Mouse (Mus musculus) lung, postnatal 36 days (tissue): ENCODE results near the gene Klhl11.
A peak's percentile ranks its signal among the peaks of the same experiment; 100 is the strongest.

Experiments used
- DNase-seq: peaks from one replicate; pipeline ENCODE4 v3.0.0; 2022; ENCODE audit warnings: mixed read lengths

The Klhl11 gene

GRCm38 (mm10) chr11:100472197-100472934 lies at the start of gene Klhl11:
Gene Klhl11 (minus strand): TSS chr11:100472741.
- peak; percentile 92 for DNase-seq

DNA sequence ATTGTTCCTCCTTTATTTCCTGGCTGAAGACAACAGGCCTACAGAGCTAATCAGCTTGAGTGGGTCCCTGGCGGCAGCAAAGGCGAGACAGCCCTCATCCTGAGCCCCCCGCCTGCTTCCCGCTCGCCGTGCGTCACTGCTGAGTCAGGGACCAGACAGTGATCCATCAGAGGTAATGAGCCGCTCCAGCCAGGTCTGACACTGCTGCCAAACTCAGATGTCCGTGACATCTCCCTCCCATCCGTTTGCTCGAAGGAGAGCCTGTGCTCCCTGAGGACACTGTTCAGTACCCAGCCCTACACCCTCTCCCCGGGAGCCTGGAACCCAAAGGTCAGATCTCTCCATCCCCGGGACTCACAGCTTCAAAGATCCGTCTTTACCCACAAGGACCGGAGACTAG lies 48.3 kb upstream of the Klhl11 start:
- no peak for DNase-seq

- no peak for DNase-seq
These were observed 46.6 kb upstream of the Klhl11 start for GRCm38 (mm10) chr11:100519188-100519587.

DNA sequence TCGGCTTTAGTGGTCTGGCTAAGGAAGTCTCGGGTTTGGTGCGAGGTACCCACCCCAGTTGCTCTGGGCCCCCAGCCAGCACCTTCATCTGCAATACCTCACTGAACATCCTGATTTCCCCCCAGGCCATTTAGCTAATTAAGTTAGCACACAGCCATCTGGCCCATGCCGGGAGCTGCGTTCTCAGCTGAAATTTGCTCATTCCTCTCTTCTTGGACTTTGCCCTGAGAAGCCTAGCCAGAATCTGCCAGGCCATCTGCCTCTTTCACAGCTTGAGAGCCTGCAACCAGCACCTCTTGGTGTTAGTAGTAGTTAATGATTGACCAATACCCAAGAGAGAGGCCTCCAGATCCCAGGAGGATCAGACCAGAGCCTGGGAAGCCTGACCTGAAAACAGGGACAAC lies 45.6 kb upstream of the Klhl11 start:
- DNase-seq = peak; percentile 35

DNA sequence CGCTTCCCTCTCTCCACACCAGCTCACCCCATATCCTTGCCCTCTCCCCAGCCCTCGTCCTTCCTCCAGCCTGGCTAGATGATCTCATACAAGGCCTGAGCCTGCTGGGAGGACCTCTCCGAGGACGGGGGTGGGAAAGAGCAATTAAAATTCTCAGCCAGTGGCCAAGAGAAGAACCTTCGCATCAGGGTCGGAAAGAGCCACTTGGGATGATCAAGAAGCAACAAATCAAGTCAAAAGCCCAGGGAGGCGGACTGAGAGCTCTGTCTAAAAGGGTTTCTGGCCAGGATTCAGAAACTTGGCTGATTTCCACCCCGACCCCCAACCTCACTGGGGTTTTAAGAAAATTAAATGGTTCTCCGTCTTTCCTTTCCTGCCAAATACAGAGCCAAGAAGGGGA lies 43.8 kb upstream of the Klhl11 start:
- no peak for DNase-seq

GRCm38 (mm10) chr11:100515789-100516188 lies 43.2 kb upstream of the Klhl11 start:
- DNase-seq = no peak

DNA sequence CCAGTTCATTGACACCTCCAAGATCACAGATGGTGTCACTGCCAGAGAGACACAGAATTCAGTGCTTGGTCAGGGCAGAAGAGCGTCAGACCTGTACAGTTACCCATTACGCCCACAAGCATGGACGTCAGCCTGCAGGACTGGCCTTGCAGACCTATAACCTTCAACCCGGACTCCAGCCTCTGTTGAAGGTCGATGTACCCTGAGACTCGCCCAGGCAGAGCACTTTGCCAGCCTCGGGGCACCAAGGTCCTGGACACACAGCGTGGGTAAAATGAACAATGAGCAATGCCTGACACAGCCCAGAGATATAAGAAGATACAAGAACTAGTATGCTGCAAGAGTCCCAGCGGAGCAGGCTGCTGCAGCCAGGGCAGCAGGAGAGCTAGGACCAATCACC lies 42.5 kb upstream of the Klhl11 start:
- DNase-seq = no peak

DNA sequence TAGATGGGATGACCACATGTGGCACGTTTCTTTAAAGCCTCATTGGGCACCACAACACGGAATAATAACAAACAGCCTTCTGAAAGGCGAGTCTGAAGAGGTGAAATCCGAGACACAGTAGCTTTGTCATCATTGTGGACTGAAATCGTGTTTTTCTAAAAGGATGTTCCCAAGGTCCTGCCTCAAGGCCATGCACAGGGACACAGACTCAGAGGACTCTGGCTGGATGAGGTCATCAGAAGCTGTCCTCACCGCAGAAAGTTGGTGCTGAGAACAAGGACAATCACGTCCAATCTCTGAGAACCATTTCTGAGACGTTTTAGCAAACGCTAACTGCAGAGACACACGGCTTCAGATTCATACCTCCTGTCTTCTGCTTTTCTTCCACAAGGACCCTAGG lies 41.2 kb upstream of the Klhl11 start:
- DNase-seq = no peak

DNA sequence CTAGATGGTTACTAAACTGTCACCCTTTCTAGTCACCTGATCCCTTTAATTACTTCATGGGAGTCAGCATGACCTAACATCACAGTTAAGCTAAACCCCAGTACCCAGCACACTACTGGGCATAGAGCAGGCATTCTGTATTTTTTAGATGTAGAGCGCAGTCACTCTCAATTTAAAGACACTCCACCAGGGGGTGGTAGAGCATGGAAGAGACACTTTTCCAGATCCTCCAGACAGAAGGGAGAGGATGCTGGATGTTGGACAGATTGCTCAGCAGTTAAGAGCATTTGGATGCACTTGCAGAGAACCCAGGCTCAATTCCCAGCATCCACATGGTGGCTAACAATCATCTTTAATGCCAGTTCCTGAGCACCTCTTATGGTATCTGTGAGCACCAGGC lies 39.8 kb upstream of the Klhl11 start:
- peak; percentile 44 for DNase-seq

- no peak for DNase-seq
These were observed 38.0 kb upstream of the Klhl11 start for GRCm38 (mm10) chr11:100510556-100510955.

DNA sequence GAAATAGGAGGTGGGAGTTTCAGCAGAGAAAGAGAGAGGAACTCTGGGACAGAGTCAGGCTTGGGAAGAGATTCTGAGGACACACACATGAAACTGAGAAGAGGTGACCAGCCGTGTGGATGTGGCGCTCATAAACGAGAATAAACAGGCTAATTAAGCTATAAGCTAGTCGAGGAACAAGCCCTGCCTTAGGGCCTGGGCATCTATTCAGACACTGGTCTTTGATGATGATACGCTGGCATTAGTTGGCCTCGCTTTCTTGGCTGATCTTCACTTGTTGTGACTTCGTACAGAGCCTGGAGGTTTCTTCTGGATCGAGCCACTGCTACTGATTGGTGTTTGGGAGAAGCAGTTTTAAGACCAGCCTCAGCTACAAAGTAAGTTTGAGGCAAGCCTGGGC lies 33.5 kb upstream of the Klhl11 start:
- DNase-seq = no peak

- peak; percentile 24 for DNase-seq
These were observed 32.6 kb upstream of the Klhl11 start for GRCm38 (mm10) chr11:100504990-100505660.

DNA sequence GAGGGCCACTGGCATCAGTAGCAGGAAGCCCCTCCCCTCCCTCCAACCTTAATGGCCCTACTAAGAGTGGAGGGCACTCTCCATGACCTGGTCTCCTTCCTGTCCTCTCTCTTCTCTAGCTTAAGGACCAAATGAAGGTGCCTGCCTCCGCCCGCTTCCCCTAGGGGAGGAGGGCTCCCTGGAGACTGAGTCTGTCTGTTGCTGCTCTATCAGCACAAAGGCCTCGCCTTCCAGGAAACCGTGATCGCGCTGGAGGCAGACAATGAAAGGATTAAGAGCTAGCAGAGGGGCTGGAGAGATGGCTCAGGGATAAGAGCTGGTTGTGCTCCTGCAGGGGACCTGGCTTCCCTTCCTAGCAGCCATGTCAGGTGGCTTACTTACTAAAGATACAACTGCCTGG lies 28.8 kb upstream of the Klhl11 start:
- no peak for DNase-seq

DNA sequence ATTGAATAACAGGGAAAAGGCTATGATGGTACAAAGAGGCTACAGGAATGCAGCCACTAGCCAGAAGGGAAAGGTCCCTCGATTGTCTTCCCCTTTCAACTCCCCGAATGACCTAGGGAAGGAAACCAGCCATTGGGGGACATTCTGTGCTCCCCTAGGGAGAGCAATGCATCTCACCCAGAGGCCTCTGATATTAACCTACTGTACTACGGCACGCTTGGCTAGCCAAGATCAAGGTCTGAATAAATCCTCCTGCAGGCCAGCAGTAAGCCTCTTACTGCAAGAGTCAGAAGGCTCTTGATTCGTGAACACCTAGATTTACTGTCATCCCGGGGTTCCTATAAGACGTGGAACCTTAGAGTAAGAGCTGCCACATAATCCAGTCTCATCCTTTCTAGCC lies 28.1 kb upstream of the Klhl11 start:
- DNase-seq = no peak

DNA sequence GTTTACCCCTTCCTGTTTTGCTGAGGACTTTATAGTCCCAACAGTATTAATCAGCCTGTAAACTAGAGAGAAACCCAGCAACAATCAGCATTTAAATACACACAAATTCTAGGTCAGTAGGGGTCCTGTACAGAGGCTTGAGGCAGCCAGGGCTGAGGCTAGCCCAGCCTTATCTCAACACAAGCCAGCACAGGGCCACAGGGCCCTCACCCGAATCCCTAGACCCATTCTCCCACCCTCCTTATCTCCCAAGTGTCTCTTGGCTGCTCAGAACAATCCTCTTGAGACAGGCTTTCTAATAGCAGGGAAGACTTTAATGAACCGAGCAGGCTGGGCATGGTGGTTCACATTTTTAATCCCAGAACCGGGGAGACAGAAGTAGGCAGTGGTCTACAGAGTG lies 27.7 kb upstream of the Klhl11 start:
- DNase-seq = no peak

GRCm38 (mm10) chr11:100493771-100494170 lies 21.2 kb upstream of the Klhl11 start:
- no peak for DNase-seq

GRCm38 (mm10) chr11:100490951-100491350 lies 18.4 kb upstream of the Klhl11 start:
- DNase-seq = no peak

GRCm38 (mm10) chr11:100485801-100486538 lies 13.4 kb upstream of the Klhl11 start:
- DNase-seq = peak; percentile 59

DNA sequence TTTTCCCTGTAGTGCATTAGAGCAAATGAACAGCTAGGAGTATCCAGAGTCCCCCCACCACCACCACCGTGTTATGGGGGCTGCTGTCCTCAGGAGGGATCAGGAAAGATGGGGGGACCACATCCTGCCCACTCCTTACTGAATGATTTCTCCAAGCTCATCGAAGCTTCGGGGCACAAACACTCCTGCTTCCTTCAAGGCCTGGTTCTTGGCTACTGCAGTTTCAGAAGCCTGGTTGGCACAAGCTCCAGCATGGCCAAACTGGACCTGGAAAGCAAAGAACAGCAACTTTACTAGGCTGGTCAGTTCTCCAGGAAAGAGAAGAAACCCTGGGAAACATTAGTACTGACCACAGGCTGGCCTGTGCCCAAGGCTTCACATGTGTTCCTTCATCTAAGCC lies 11.9 kb upstream of the Klhl11 start:
- no peak for DNase-seq

- no peak for DNase-seq
These were observed 6.6 kb upstream of the Klhl11 start for GRCm38 (mm10) chr11:100479152-100479551.

- peak; percentile 34 for DNase-seq
These were observed 3.7 kb upstream of the Klhl11 start for GRCm38 (mm10) chr11:100476281-100476680.

DNA sequence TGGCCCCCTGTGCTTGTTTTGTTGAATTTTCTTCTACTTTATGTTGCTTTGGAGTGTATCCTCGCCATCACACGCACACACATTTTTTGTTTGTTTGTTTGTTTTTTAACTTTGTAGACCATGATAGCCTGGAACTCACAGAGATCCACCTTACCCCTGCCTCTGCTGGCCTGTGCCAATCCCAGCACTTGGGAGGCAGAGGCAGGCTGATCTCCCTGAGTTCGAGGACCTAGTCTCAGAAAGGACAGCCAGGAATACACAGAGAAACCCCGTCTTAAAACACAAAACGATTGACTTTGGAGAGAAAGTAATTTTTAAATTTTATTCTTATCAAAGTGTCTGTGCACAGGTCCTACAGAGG lies 374 bp upstream of the Klhl11 start:
- no peak for DNase-seq

- no peak for DNase-seq
These were observed 967 bp downstream of the Klhl11 start for GRCm38 (mm10) chr11:100471352-100472196.
